Mouse (Mus musculus): ENCODE data around the gene Ilf3.

DNA sequence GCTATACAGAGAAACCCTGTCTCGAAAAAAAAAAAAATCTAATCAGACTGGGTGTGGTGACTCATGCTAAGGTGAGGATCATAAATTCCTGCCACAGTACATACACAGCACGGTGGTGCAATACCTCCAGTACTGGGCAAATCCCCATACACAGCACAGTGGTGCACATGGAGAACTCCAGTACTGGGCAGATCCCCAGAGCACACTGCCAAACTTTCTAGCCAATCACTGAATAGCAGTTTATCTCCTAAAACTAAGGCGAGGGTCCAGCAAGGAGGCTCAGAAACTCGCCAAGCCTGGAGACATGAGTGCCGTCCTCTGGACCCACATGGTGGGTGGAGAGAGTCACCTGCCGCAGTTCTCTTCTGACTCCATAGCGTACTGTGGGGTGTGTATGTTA is 16.5 kb upstream of the Ilf3 start:
- TF ChIP-seq POLR2A (IDR thresholded peaks at IDR 0.05; ENCODE audit: borderline replicate concordance, control insufficient read depth, low read depth, low read length) (no peak), CTCF (IDR thresholded peaks at IDR 0.05; ENCODE audit: control insufficient read depth, insufficient read depth, low read length) (no peak)
